Mouse (Mus musculus): Measurements from ENCODE around the gene Setd5. TPM values are rescaled to one million over a fixed set of nuclear protein-coding genes. Genes with fewer than 3 reads are reported as not detected.

Setd5 gene
- polyA plus RNA-seq, 1 experiment from 2014 or later: 57.9 TPM

DNA sequence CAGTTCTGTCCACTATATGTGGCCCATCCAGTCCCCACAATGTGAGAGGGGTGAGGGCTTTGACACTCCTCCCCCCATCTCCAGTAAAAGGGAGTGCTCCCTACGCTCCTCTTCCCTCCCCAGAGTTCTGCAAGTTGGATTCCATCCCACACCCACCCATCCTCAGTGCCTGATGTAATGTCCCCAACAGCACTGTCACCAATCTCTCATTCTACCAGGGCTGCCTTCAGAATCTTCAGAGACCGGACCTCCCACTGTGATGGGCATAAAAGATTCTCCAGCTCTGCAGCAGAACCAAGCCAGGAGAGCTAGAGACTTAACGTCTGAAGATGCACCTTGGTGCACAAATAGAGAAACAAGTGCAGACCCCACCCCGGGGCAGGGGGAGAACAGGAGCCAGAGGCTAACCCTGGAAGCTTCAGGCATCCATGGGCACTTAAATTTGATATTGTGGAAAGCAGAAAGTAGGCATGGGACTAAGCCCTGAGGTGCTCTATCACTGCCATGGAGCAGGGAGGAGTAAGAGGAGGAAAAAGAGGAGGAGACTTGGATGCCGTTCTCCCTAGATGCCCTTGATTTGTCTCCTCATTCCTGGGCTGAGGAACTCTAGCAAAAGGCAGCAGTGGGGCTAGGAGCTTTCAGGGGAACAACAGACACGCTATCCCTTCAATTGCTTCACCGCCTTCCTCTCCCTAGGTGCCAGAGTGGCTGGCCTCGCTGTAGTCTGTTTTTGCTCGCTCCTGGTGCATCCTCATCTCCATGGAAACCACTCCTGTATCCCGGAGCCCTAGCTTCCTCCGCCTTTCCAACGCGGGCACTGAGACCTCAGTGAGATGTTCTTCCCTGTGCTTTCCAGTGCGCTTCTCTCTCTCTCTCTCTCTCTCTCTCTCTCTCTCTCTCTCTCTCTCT, 101.4 kb downstream of the Setd5 start:
- 14% methylated on average over 14 of the region's 14 CpGs for WGBS
- H3K4me2 ChIP-seq (ENCODE audit: low read length): peak overlapping the region; percentile 43
- no peak overlapping the region; the same call in 1 of the 2 replicates for H3K9ac ChIP-seq (replicated peaks; ENCODE audit: low read length)
- ATAC-seq (ENCODE audit: low FRiP score, low TSS enrichment): peak; percentile 91; the same call in 1 of the 2 replicates
- no peaks in the 10 kb centered on the region for H3K27me3 ChIP-seq (ENCODE audit: control insufficient read depth, insufficient read depth, low read length)
- H3K27ac ChIP-seq (replicated peaks; ENCODE audit: low read depth, low read length): peak overlapping the region; percentile 81
- peak; percentile 87 for DNase-seq
- peaks cover 18% of the 10 kb centered on the region for H3K4me1 ChIP-seq (ENCODE audit: control insufficient read depth, insufficient read depth, low read length)
- no peaks in the 10 kb centered on the region for H3K9me3 ChIP-seq (ENCODE audit: control insufficient read depth, low read length)
- H3K36me3 ChIP-seq (ENCODE audit: control insufficient read depth, insufficient read depth, low read length): peaks cover 33% of the 10 kb centered on the region
- H3K4me3 ChIP-seq (replicated peaks; ENCODE audit: low read depth, low read length): no peak overlapping the region

DNA sequence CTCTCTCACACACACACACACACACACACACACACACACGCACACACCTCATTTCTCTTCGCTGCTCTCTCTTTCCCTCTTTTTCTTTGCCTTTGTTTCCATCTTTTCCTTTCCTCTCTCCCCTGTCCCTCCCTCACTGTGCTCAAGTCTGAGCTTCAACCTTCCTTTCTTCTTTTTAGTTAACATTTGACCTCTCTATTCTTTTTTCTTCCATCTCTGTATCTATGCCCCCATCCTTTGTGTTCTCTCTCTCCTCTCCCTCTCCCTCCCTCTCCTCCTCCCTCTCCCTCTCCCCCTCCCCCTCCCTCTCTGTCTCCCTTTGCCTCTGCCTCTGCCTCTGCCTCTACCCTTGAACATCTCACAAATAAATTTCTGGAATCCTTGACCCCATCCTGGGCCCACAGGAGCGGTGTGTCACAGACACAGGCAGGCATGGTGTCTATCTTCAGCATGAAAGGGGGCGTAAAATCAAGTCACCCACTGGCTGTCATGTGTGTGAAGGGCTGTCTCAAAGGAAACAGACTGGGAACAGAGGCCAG, 102.1 kb downstream of the Setd5 start:
- Histone ChIP-seq H3K9me3 (ENCODE audit: control insufficient read depth, low read length) (no peaks in the 10 kb centered on the region), H3K4me3 (replicated peaks; ENCODE audit: low read depth, low read length) (no peak overlapping the region), H3K27me3 (ENCODE audit: control insufficient read depth, insufficient read depth, low read length) (no peaks in the 10 kb centered on the region), H3K9ac (replicated peaks; ENCODE audit: low read length) (no peak overlapping the region; the same call in 1 of the 2 replicates), H3K36me3 (ENCODE audit: control insufficient read depth, insufficient read depth, low read length) (peaks cover 26% of the 10 kb centered on the region), H3K27ac (replicated peaks; ENCODE audit: low read depth, low read length) (peak overlapping the region; percentile 81), H3K4me2 (ENCODE audit: low read length) (peak overlapping the region; percentile 43), H3K4me1 (ENCODE audit: control insufficient read depth, insufficient read depth, low read length) (peaks cover 18% of the 10 kb centered on the region)
- WGBS: 26% methylated on average over 4 of the region's 4 CpGs
- peak; percentile 36 for DNase-seq
- peak; percentile 55; the same call in 1 of the 2 replicates for ATAC-seq (ENCODE audit: low FRiP score, low TSS enrichment)

DNA sequence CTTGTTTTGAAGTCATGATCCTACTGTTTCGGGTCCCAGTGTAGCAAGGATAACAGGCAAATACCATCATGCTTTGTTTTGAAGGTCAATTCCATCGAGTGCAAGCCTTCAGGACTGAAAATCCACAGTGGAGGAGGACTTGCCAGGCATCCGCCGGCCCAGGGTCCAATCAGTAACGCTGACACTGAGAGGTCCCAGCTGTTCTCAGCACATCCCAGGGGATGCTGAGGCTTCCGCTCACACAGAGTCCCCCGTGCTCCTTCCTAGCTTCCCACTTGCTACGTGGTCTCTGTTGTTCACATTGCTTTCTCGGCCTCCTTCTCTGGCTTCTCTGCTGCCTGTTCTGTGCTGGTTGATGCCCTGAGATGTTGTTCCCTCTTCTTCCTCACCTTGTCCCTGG, 107.0 kb downstream of the Setd5 start:
- H3K36me3 ChIP-seq (ENCODE audit: control insufficient read depth, insufficient read depth, low read length): peaks cover 19% of the 10 kb centered on the region
- H3K9ac ChIP-seq (replicated peaks; ENCODE audit: low read length): no peak overlapping the region
- no peak overlapping the region for H3K27ac ChIP-seq (replicated peaks; ENCODE audit: low read depth, low read length)
- DNase-seq: no peak
- no peaks in the 10 kb centered on the region for H3K27me3 ChIP-seq (ENCODE audit: control insufficient read depth, insufficient read depth, low read length)
- 76% methylated on average over 9 of the region's 9 CpGs for WGBS
- peaks cover 10% of the 10 kb centered on the region for H3K4me1 ChIP-seq (ENCODE audit: control insufficient read depth, insufficient read depth, low read length)
- no peak for ATAC-seq (ENCODE audit: low FRiP score, low TSS enrichment)
- H3K9me3 ChIP-seq (ENCODE audit: control insufficient read depth, low read length): no peaks in the 10 kb centered on the region
- H3K4me2 ChIP-seq (ENCODE audit: low read length): no peak overlapping the region
- no peak overlapping the region for H3K4me3 ChIP-seq (replicated peaks; ENCODE audit: low read depth, low read length)

DNA sequence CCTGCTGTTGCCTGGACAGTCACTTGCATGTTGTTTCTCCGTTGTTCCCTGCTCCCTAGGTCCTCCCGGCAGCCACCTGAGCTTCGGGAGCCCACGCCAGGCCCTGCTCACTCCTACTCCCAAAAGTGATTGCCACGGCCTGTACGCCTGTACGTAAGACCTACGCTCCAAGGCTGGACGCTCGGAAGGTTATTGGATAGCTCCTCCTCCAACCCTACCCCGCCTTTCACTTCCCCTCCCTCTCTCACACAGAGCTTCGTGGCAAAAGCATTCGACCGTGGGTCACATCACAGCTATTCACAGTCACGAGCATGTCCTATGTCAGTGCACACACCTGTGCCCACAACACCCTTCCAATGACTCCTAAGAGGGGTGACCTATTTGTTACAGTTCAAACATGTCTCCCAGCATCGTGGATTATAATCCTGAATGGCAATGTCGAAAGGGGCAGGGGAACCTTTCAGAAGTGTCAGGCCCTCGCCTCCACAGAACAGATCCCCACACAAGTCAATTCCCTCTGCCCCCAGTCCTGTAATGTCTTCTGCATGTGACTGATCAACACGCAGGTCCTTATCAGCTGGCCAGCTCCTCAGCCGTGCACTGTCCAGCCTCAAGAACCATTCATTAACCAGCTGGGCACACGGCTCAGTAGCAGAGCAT, 107.8 kb downstream of the Setd5 start:
- 84% methylated on average over 21 of the region's 21 CpGs for WGBS
- Histone ChIP-seq H3K4me3 (replicated peaks; ENCODE audit: low read depth, low read length) (no peak overlapping the region), H3K4me1 (ENCODE audit: control insufficient read depth, insufficient read depth, low read length) (peaks cover 2% of the 10 kb centered on the region), H3K27ac (replicated peaks; ENCODE audit: low read depth, low read length) (no peak overlapping the region), H3K9ac (replicated peaks; ENCODE audit: low read length) (no peak overlapping the region), H3K9me3 (ENCODE audit: control insufficient read depth, low read length) (no peaks in the 10 kb centered on the region), H3K36me3 (ENCODE audit: control insufficient read depth, insufficient read depth, low read length) (peaks cover 19% of the 10 kb centered on the region), H3K4me2 (ENCODE audit: low read length) (no peak overlapping the region), H3K27me3 (ENCODE audit: control insufficient read depth, insufficient read depth, low read length) (no peaks in the 10 kb centered on the region)
- ATAC-seq (ENCODE audit: low FRiP score, low TSS enrichment) (no peak), DNase-seq (no peak)

DNA sequence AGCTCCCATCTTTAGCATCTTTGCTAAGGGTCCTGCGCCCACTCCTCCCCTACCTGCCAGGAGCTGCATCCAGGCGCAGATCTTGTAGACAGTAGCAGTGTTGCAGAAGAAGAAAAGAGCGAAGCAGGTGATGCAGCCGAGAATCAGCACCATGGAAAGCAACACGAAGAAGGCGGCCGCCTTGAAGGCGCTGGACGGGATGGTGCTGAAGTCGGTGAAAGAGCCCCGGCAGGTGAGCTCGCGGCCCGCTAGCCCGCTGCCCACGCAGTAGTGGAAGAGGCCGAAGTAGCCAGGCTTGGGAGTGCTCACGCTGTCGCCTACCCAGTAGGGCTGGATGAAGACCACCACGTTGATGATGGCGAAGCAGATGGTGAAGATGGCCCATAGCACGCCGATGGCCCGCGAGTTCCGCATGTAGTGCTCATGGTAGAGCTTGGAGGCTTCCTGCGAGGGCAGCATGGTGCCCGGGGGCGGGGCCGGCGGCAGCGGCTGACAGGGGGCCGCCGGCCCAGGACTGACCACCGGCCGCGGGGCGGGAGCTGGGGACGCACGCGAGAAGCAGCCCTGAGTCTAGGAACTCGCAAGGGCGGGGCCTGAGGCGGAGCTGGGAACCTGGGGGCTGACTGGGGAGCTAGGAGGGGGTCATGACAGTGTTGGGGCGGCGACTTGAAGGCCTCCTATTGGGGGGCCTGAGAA, 116.7 kb downstream of the Setd5 start:
- Histone ChIP-seq H3K4me1 (ENCODE audit: control insufficient read depth, insufficient read depth, low read length) (peaks cover 34% of the 10 kb centered on the region), H3K27me3 (ENCODE audit: control insufficient read depth, insufficient read depth, low read length) (no peaks in the 10 kb centered on the region), H3K9me3 (ENCODE audit: control insufficient read depth, low read length) (no peaks in the 10 kb centered on the region), H3K9ac (replicated peaks; ENCODE audit: low read length) (peak overlapping the region; percentile 91), H3K27ac (replicated peaks; ENCODE audit: low read depth, low read length) (peak overlapping the region; percentile 82), H3K4me3 (replicated peaks; ENCODE audit: low read depth, low read length) (peak overlapping the region; percentile 82), H3K4me2 (ENCODE audit: low read length) (peak overlapping the region; percentile 92), H3K36me3 (ENCODE audit: control insufficient read depth, insufficient read depth, low read length) (no peaks in the 10 kb centered on the region)
- peak; percentile 59 for DNase-seq
- WGBS: 2% methylated on average over 46 of the region's 46 CpGs
- ATAC-seq (ENCODE audit: low FRiP score, low TSS enrichment): peak; percentile 59

DNA sequence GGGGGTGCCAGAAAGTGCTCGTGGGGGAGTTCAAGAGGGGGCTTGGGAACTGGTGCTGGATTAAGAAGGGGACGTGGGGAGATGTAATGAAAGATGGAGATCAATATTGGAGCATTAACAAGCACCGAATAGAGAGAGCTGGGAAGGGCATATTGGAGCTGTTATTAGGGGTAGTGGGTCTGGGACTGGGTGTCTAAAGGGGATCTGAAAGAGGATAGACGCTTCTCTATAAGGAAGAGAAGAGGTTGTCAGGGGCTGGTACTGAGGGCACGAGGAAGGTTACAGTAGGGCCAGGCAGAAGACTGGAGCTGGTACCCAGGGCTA, 117.3 kb downstream of the Setd5 start:
- DNase-seq: peak; percentile 44
- Histone ChIP-seq H3K36me3 (ENCODE audit: control insufficient read depth, insufficient read depth, low read length) (no peaks in the 10 kb centered on the region), H3K4me3 (replicated peaks; ENCODE audit: low read depth, low read length) (peak overlapping the region; percentile 82), H3K27ac (replicated peaks; ENCODE audit: low read depth, low read length) (peak overlapping the region; percentile 82), H3K4me2 (ENCODE audit: low read length) (peak overlapping the region; percentile 92), H3K4me1 (ENCODE audit: control insufficient read depth, insufficient read depth, low read length) (peaks cover 34% of the 10 kb centered on the region), H3K9ac (replicated peaks; ENCODE audit: low read length) (peak overlapping the region; percentile 91), H3K27me3 (ENCODE audit: control insufficient read depth, insufficient read depth, low read length) (no peaks in the 10 kb centered on the region), H3K9me3 (ENCODE audit: control insufficient read depth, low read length) (no peaks in the 10 kb centered on the region)
- ATAC-seq (ENCODE audit: low FRiP score, low TSS enrichment): no peak
- WGBS: 1% methylated on average over 5 of the region's 5 CpGs

DNA sequence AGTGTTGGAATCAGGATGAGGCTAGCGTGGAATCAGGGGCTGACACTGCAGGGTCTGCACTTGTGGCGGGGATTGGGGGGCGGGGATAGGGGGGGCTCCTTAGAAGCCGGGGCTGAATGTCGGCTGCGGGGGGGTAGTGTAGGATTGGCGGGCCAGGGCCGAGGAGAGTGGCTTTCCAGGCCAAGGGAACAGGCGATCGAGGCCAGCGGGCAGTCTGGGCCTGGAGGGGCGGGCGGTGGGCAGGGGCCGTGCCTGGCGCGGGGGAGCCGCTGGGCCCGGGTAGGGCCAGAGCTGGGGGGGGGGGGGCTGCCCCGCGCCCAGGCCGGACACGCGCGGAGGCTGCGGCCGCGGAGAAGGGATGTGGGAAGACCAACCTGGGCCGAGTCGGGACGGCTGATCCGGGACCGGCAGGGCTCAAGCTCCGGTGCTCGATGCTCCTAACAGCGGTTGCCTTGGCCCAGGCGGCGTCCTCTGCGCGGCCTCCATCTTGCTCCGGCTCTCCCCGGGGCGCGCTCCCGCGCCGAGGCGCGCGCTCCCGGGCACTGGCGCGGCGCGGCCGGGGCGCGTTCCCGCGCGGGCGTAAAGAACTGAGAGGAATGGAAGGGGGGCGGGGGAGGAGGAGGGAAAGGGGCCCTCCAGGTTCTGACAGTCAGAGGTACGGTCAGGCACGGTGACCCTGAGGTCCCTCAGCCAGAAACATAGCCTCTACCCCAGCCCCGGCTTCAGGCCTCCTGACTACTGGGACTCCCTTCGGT, 117.9 kb downstream of the Setd5 start, which contains the start of gene Lhfpl4:
Gene Lhfpl4, minus strand, starts transcription at position 544 of the 755 bp plus-strand sequence.
- Histone ChIP-seq H3K4me1 (ENCODE audit: control insufficient read depth, insufficient read depth, low read length) (peaks cover 34% of the 10 kb centered on the region), H3K9ac (replicated peaks; ENCODE audit: low read length) (peak within 1 kb of the TSS; percentile 91), H3K9me3 (ENCODE audit: control insufficient read depth, low read length) (no peaks in the 10 kb centered on the region), H3K4me3 (replicated peaks; ENCODE audit: low read depth, low read length) (peak within 1 kb of the TSS; percentile 82), H3K36me3 (ENCODE audit: control insufficient read depth, insufficient read depth, low read length) (no peaks in the 10 kb centered on the region), H3K27ac (replicated peaks; ENCODE audit: low read depth, low read length) (peak within 1 kb of the TSS; percentile 82), H3K4me2 (ENCODE audit: low read length) (peak within 1 kb of the TSS; percentile 92), H3K27me3 (ENCODE audit: control insufficient read depth, insufficient read depth, low read length) (no peaks in the 10 kb centered on the region)
- under 1% methylated on average over 48 of the region's 66 CpGs for WGBS
- ATAC-seq (ENCODE audit: low FRiP score, low TSS enrichment) (peak; percentile 84), DNase-seq (peak; percentile 89)

DNA sequence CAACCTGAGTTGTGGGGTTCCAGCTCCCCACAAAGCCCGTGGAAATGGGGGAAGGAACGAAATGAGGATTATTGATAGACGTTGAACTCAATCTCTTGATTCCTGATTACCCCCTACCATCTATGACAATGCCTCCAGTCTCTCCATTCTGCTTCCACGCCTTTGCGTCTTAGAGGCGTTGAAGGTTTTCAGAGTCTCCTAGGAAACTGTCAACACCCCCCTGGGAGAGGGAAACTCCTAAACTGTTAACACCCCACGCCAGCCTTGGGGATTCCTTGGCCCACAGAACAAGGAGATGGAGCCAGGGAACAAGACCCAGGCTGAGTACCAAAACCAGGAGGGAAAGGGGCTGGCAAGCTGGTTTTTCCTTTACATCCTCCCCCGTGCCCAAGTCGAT, 118.4 kb downstream of the Setd5 start:
- 10% methylated on average over 9 of the region's 9 CpGs for WGBS
- Histone ChIP-seq H3K9me3 (ENCODE audit: control insufficient read depth, low read length) (no peaks in the 10 kb centered on the region), H3K4me2 (ENCODE audit: low read length) (peak overlapping the region; percentile 92), H3K4me3 (replicated peaks; ENCODE audit: low read depth, low read length) (peak overlapping the region; percentile 82), H3K9ac (replicated peaks; ENCODE audit: low read length) (peak overlapping the region; percentile 91), H3K27me3 (ENCODE audit: control insufficient read depth, insufficient read depth, low read length) (no peaks in the 10 kb centered on the region), H3K4me1 (ENCODE audit: control insufficient read depth, insufficient read depth, low read length) (peaks cover 34% of the 10 kb centered on the region), H3K27ac (replicated peaks; ENCODE audit: low read depth, low read length) (peak overlapping the region; percentile 82), H3K36me3 (ENCODE audit: control insufficient read depth, insufficient read depth, low read length) (no peaks in the 10 kb centered on the region)
- DNase-seq: peak; percentile 58
- no peak for ATAC-seq (ENCODE audit: low FRiP score, low TSS enrichment)

All from midbrain, embryonic 14.5 days (tissue).